Mouse (Mus musculus) myocyte (in vitro differentiated cells): ENCODE measurements around the gene Jak2.

Experiments
- CEBPB ChIP-seq: IDR thresholded peaks from 2 replicates; pipeline ENCODE4 v1.6.1; 2011; ENCODE audit warnings: mild to moderate bottlenecking, moderate library complexity; ENCODE audit not compliant: poor library complexity, insufficient read depth, severe bottlenecking
- E2F4 ChIP-seq: IDR thresholded peaks from one replicate; pipeline ENCODE4 v1.6.1; 2011; ENCODE audit warnings: mild to moderate bottlenecking, control low read depth, moderate library complexity; ENCODE audit not compliant: insufficient read depth
- MAX ChIP-seq: IDR thresholded peaks from one replicate; pipeline ENCODE4 v1.6.1; 2011; ENCODE audit warnings: low read depth, mild to moderate bottlenecking, control low read depth
- MYOD1 ChIP-seq, 3 experiments: IDR thresholded peaks; one replicate each; pipeline ENCODE4 v1.6.1; 2011; ENCODE audit warnings: control low read depth in 2 of 3, low read depth in 2 of 3, mild to moderate bottlenecking in 2 of 3, moderate library complexity in 1 of 3; ENCODE audit not compliant: insufficient read length in 2 of 3, control insufficient read depth in 1 of 3
- MYOG ChIP-seq, 3 experiments: IDR thresholded peaks; one replicate each; pipeline ENCODE4 v1.6.1; 2011; ENCODE audit warnings: control low read depth in 2 of 3, low read depth in 2 of 3, mild to moderate bottlenecking in 2 of 3; ENCODE audit not compliant: insufficient read length in 2 of 3, control insufficient read depth in 1 of 3, insufficient read depth in 1 of 3
- POLR2A ChIP-seq: IDR thresholded peaks from one replicate; pipeline ENCODE4 v1.6.1; 2011; ENCODE audit warnings: low read depth, mild to moderate bottlenecking, control low read depth, moderate library complexity; ENCODE audit not compliant: insufficient read length
- POLR2AphosphoS2 ChIP-seq: IDR thresholded peaks from one replicate; pipeline ENCODE4 v1.6.1; 2011; ENCODE audit warnings: low read depth, control low read depth; ENCODE audit not compliant: insufficient read length
- SRF ChIP-seq: IDR thresholded peaks from one replicate; pipeline ENCODE4 v1.6.1; 2011; ENCODE audit warnings: low read depth; ENCODE audit not compliant: control insufficient read depth, insufficient read length
- TCF12 ChIP-seq: IDR thresholded peaks from one replicate; pipeline ENCODE4 v1.6.1; 2011; ENCODE audit warnings: mild to moderate bottlenecking, control low read depth; ENCODE audit not compliant: poor library complexity, insufficient read depth, severe bottlenecking
- TCF3 ChIP-seq: IDR thresholded peaks from one replicate; pipeline ENCODE4 v1.6.1; 2011; ENCODE audit warnings: low read depth, control low read depth; ENCODE audit not compliant: insufficient read length
- USF1 ChIP-seq: IDR thresholded peaks from one replicate; pipeline ENCODE4 v1.6.1; 2011; ENCODE audit warnings: low read depth, mild to moderate bottlenecking, control low read depth, moderate library complexity

DNA sequence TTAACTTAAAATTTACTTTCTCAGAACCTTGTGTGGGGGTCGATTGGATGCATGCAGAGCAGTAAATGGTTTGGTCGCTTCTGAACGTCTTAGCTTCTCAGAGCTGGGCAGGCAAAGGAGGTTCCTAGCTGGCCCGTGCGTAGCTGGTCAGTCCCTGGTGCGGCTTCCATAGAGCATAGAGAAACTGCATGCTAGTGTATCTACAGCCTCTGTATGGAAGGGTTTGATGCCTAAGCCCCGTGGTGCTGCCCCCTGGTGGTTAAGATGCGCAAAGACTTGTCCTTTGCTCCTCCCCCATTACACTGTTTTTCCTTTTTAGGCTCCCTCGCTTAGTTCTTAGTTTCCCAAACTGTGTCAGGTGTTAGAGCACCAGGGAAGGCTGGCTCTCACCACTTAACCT, 2.1 kb downstream of the Jak2 start:
- TF ChIP-seq POLR2A: no peak
- TF ChIP-seq CEBPB: no peak
- no peak for TF ChIP-seq USF1
- no peak for TF ChIP-seq E2F4
- no peak for TF ChIP-seq POLR2AphosphoS2
- no peak for TF ChIP-seq MAX
- TF ChIP-seq MYOD1 (IDR thresholded peaks at IDR 0.05; ENCODE audit: control insufficient read depth in 1 of 3, insufficient read length in 2 of 3, low read depth in 2 of 3): no peak
- no peak for TF ChIP-seq TCF3
- no peak for TF ChIP-seq MYOG (IDR thresholded peaks at IDR 0.05; ENCODE audit: control insufficient read depth in 1 of 3, insufficient read depth in 1 of 3, insufficient read length in 2 of 3, low read depth in 2 of 3)
- TF ChIP-seq TCF12: no peak
- peak; percentile 49 for TF ChIP-seq SRF
